17 mouse cellular contexts compared by ENCODE assay signal in genomic region chr7:130897201-130897600, GRCm38 (mm10). TPM values are rescaled to one million over a fixed set of nuclear protein-coding genes. Genes with fewer than 3 reads are reported as not detected.
A peak's percentile ranks its signal among the peaks of the same experiment; 100 is the strongest.
DNase-seq lines count a peak whose midpoint lies in the region; ATAC-seq lines count a peak whose summit lies in the region.
"Had no signal": no experiment of that assay in that cellular context is flagged by ENCODE, and none has a peak within 500 bp of the region (broad histone marks: within the 10 kb centered on the region; RNA-seq: fewer than 3 reads in every experiment).

No protein-coding gene starts in this region.

- no peaks in the 10 kb centered on the region for H3K9me3 ChIP-seq in midbrain, embryonic 11.5 days (ENCODE audit: control insufficient read depth, low read length)
- no peaks in the 10 kb centered on the region for H3K9me3 ChIP-seq in midbrain, embryonic 14.5 days (ENCODE audit: control insufficient read depth, low read length)

- H3K4me3 ChIP-seq in midbrain, embryonic 11.5 days (ENCODE audit: low read depth, low read length) = no peak overlapping the region
- no peak overlapping the region for H3K4me3 ChIP-seq in midbrain, embryonic 14.5 days (replicated peaks; ENCODE audit: low read depth, low read length)

- no peaks in the 10 kb centered on the region for H3K4me1 ChIP-seq in midbrain, embryonic 11.5 days (ENCODE audit: control insufficient read depth, insufficient read depth, low read length)
- no peaks in the 10 kb centered on the region for H3K4me1 ChIP-seq in midbrain, embryonic 14.5 days (ENCODE audit: control insufficient read depth, insufficient read depth, low read length)

- WGBS in midbrain, embryonic 11.5 days = 94% methylated on average over 10 of the region's 10 CpGs
- WGBS in midbrain, embryonic 14.5 days = 94% methylated on average over 10 of the region's 10 CpGs

- no peak for ATAC-seq in midbrain, embryonic 11.5 days (ENCODE audit: low FRiP score)
- no peak for ATAC-seq in midbrain, embryonic 14.5 days (ENCODE audit: low FRiP score, low TSS enrichment)
- ATAC-seq: activated CD4-positive, CD25-positive, alpha-beta regulatory T cell, adult 4 months; CD4-positive, CD25-positive, alpha-beta regulatory T cell, adult 4 months; Patski had no signal

- H3K9ac ChIP-seq in midbrain, embryonic 11.5 days (ENCODE audit: low read length) = no peak overlapping the region
- H3K9ac ChIP-seq in midbrain, embryonic 14.5 days (replicated peaks; ENCODE audit: low read length) = no peak overlapping the region

- no peaks in the 10 kb centered on the region; the same call in 1 of the 2 replicates for H3K36me3 ChIP-seq in midbrain, embryonic 11.5 days (ENCODE audit: control insufficient read depth, insufficient read depth, low read length)
- peaks cover 18% of the 10 kb centered on the region for H3K36me3 ChIP-seq in midbrain, embryonic 14.5 days (ENCODE audit: control insufficient read depth, insufficient read depth, low read length)
- H3K36me3 ChIP-seq: G1E had no signal

- no peak overlapping the region for H3K4me2 ChIP-seq in midbrain, embryonic 11.5 days
- H3K4me2 ChIP-seq in midbrain, embryonic 14.5 days (ENCODE audit: low read length) = no peak overlapping the region

- no peaks in the 10 kb centered on the region for H3K27me3 ChIP-seq in midbrain, embryonic 11.5 days (ENCODE audit: control insufficient read depth, insufficient read depth, low read length)
- no peaks in the 10 kb centered on the region for H3K27me3 ChIP-seq in midbrain, embryonic 14.5 days (ENCODE audit: control insufficient read depth, insufficient read depth, low read length)
- H3K27me3 ChIP-seq: Patski had no signal

- peak; percentile 59 for DNase-seq in midbrain, embryonic 11.5 days (ENCODE audit: low spot score, missing footprints)
- DNase-seq in midbrain, embryonic 14.5 days = no peak
- DNase-seq: adrenal gland, adult 2 months; adrenal gland, adult 8-10 months; adrenal gland, postnatal 10 days; adrenal gland, postnatal 14 days; adrenal gland, postnatal 25 days; adrenal gland, postnatal 36 days; B cell, adult 2 months; cerebellum, adult 11 months; cerebellum, adult 11-12 months; cerebellum, adult 18-20 months; cerebellum, adult 2 months had no signal

- H3K27ac ChIP-seq in midbrain, embryonic 11.5 days (ENCODE audit: low read depth, low read length) = no peak overlapping the region
- no peak overlapping the region for H3K27ac ChIP-seq in midbrain, embryonic 14.5 days (replicated peaks; ENCODE audit: low read depth, low read length)

RNA-seq across cellular contexts. Expression of gene Plekha1, which starts 31.6 kb away (rescaled TPM):
- 37.6 and 40.8 TPM in 2 replicates for polyA plus RNA-seq in midbrain, embryonic 11.5 days (2014; fragmentation: Nextera tagmentation; extraction: Ambion mirVana)
- polyA plus RNA-seq in midbrain, embryonic 14.5 days (2014; fragmentation: Nextera tagmentation; extraction: Ambion mirVana) = 65.1 and 77.7 TPM in 2 replicates
- polyA plus RNA-seq: G1E had no signal

RNA-seq across cellular contexts. Expression of gene Htra1, which starts 38.7 kb away (rescaled TPM):
- 2.7 and 3.5 TPM in 2 replicates for polyA plus RNA-seq in midbrain, embryonic 11.5 days (2014; fragmentation: Nextera tagmentation; extraction: Ambion mirVana)
- polyA plus RNA-seq in midbrain, embryonic 14.5 days (2014; fragmentation: Nextera tagmentation; extraction: Ambion mirVana) = 6.9 and 12.7 TPM in 2 replicates
- polyA plus RNA-seq: CD4-positive, CD25-positive, alpha-beta regulatory T cell, adult 4 months; G1E had no signal
